Mouse (Mus musculus): Measurements from ENCODE around the gene Spout1. TPM values are rescaled to one million over a fixed set of nuclear protein-coding genes. Genes with fewer than 3 reads are reported as not detected.

Spout1 gene
- total RNA-seq (2014; rRNA removed) (36.1 and 40.1 TPM in 2 replicates), polyA plus RNA-seq (2015; fragmentation: Nextera tagmentation; extraction: Ambion mirVana) (50.3 and 53.5 TPM in 2 replicates)

DNA sequence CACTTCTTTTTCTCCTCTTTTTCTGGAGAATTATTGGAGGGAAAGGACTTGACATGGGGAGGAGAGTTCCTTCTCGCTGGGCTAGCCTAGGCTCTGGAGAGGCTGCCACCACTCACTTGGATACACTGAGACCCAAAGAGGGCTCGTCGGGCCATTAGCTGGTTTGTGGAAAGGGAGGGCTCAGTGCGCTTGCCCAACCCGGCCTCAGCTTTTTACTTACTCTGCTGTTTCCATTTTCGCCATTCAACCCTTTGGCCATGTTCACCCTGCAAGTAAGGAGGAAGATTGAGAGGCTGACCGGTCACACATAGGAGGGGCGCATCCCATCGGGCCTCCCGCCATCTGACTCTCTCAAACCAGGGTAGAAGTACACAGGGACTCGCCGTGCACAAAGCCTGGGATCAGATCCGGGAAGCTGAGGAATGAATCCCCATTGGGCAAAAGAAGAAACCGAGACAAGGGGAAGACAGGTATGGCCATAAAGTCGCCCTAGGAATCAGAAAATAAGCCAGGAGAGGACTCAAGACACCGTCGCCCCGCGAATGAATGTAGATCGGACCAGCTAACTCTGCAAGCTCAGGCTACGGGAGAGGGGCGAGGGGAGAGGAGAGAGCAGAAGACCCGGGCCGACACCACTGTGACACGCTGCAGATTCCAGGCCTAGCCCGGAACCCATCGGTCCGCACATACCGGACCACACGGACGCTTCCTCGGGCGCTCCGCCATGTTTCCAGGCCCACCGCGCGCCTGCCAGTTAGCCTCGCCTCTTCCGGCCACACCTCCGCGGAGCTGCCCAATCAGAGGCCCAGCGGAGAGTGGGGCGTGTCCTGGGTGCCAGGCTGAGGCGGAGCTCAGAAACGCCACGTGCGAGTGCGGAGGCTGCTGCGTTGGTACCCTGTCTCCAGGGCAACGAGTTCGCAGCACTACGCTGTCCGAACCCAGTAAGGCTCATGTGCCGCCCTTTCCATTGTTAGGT, at the start of gene Spout1:
Gene Spout1 (minus strand): TSS at position 760 of the 976 bp plus-strand sequence.
- Histone ChIP-seq H3K27me3 (ENCODE audit: insufficient read depth, low read length) (no peaks in the 10 kb centered on the region), H3K36me3 (ENCODE audit: insufficient read depth) (peaks cover 26% of the 10 kb centered on the region), H3K4me3 (ENCODE audit: low read depth, low read length) (peak within 1 kb of the TSS; percentile 56), H3K9ac (peak within 1 kb of the TSS; percentile 83), H3K27ac (ENCODE audit: low read depth, low read length) (peak within 1 kb of the TSS; percentile 35), H3K4me1 (ENCODE audit: insufficient read depth) (peaks cover 8% of the 10 kb centered on the region), H3K4me2 (ENCODE audit: low read depth) (peak within 1 kb of the TSS; percentile 93), H3K9me3 (ENCODE audit: low read length) (no peaks in the 10 kb centered on the region)
- no peak for TF ChIP-seq CTCF (IDR thresholded peaks at IDR 0.05; ENCODE audit: low read depth)
- WGBS = 4% methylated on average over 54 of the region's 54 CpGs
- ATAC-seq (peak; percentile 100), DNase-seq (peak; percentile 97)

DNA sequence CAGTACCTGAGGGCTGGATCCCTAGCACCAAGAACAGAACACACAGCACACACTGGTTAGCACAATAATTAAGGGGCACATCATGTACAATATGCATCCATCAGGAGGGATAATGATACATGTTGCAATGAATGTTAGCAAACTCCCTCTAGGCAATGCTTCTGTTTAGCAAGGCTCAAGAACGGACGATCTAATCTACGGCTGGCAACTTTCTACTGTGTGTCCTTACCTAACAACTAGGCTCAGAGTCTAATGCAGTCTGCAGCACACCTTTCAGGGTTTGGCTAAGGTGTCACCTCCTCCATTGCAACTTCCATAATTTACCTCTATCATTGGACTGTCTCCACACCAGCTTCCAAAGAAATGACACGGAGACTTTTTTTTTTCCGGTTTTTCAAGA, 38.0 kb upstream of the Spout1 start:
- no peak overlapping the region for H3K4me2 ChIP-seq (ENCODE audit: low read depth)
- H3K9ac ChIP-seq = no peak overlapping the region
- H3K9me3 ChIP-seq (ENCODE audit: low read length) = no peaks in the 10 kb centered on the region
- H3K27ac ChIP-seq (ENCODE audit: low read depth, low read length) = no peak overlapping the region
- no peak for TF ChIP-seq CTCF (IDR thresholded peaks at IDR 0.05; ENCODE audit: low read depth)
- no peak overlapping the region for H3K4me3 ChIP-seq (ENCODE audit: low read depth, low read length)
- DNase-seq = no peak
- ATAC-seq = no peak
- H3K4me1 ChIP-seq (ENCODE audit: insufficient read depth) = no peaks in the 10 kb centered on the region
- H3K27me3 ChIP-seq (ENCODE audit: insufficient read depth, low read length) = no peaks in the 10 kb centered on the region
- no peaks in the 10 kb centered on the region for H3K36me3 ChIP-seq (ENCODE audit: insufficient read depth)
- WGBS = 96% methylated on average over 5 of the region's 5 CpGs

DNA sequence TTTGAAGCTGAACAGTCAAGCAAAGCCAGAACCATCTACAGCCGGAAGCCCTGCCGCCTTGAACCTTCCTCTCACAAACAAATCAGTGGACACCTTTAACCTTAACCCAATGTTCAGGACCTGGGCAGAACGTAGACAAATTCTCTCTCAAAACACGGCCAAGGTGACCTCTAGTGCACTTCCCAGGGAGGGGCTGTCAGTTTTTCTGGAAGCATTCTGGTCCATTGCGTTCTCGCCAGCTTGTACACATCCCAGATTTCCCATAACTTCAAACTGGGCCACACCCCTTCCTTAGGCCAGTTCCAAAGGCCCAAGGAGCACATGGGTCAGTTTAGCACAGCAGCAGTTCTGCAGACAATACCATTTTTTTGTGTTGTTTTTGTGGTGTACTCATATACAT, 37.2 kb upstream of the Spout1 start:
- TF ChIP-seq CTCF (IDR thresholded peaks at IDR 0.05; ENCODE audit: low read depth) = no peak
- ATAC-seq (no peak), DNase-seq (no peak)
- H3K9me3 ChIP-seq (ENCODE audit: low read length) = no peaks in the 10 kb centered on the region
- H3K4me3 ChIP-seq (ENCODE audit: low read depth, low read length) = no peak overlapping the region
- H3K36me3 ChIP-seq (ENCODE audit: insufficient read depth) = no peaks in the 10 kb centered on the region
- no peak overlapping the region for H3K9ac ChIP-seq
- H3K4me1 ChIP-seq (ENCODE audit: insufficient read depth) = no peaks in the 10 kb centered on the region
- no peak overlapping the region for H3K27ac ChIP-seq (ENCODE audit: low read depth, low read length)
- H3K27me3 ChIP-seq (ENCODE audit: insufficient read depth, low read length) = no peaks in the 10 kb centered on the region
- no peak overlapping the region for H3K4me2 ChIP-seq (ENCODE audit: low read depth)
- 82% methylated on average over 6 of the region's 6 CpGs for WGBS

DNA sequence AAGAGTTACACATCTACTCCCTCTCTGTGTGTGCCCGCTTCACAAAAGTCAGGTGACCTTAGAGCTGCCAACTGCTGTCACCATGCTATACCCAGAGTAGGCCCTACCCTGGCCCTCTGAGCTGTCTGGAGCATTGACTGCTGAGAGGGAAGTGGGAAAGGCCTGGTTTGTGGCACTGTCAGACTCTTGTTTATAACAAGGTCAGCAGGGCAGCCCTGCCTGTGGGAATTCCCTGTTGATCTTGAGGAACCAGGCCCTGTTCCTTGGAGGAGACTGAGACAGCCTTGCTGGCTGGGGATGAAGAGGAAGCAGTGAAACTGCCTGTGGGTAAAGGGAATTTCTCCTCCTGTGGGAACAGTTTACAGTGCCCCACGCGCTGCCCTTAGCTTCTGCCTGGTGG, 36.5 kb upstream of the Spout1 start:
- Histone ChIP-seq H3K9me3 (ENCODE audit: low read length) (no peaks in the 10 kb centered on the region), H3K27ac (ENCODE audit: low read depth, low read length) (no peak overlapping the region), H3K36me3 (ENCODE audit: insufficient read depth) (no peaks in the 10 kb centered on the region), H3K4me3 (ENCODE audit: low read depth, low read length) (no peak overlapping the region), H3K4me1 (ENCODE audit: insufficient read depth) (no peaks in the 10 kb centered on the region), H3K4me2 (ENCODE audit: low read depth) (no peak overlapping the region), H3K9ac (no peak overlapping the region), H3K27me3 (ENCODE audit: insufficient read depth, low read length) (no peaks in the 10 kb centered on the region)
- TF ChIP-seq CTCF (IDR thresholded peaks at IDR 0.05; ENCODE audit: low read depth) = no peak
- ATAC-seq (no peak), DNase-seq (no peak)
- 96% methylated on average over 3 of the region's 3 CpGs for WGBS

DNA sequence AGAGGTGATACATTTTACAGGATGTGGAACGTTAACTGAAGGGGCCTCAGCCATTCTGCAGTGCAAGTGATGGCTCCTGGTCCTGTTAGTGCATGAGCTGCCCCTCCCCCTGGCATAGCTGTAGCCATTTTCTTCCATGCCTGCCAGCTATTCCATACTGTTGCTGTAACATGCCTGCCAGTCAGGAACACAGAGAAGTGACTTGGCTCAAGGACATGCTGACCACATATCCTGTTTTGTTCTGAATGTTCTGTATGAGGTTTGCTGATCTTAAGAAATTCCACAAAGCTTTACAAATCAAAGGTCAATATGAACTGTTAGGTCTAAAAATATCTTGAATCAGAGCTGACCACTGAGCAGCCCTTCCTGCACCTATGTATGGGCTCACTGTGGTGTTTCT, 34.7 kb upstream of the Spout1 start:
- Histone ChIP-seq H3K9ac (no peak overlapping the region), H3K4me3 (ENCODE audit: low read depth, low read length) (no peak overlapping the region), H3K36me3 (ENCODE audit: insufficient read depth) (no peaks in the 10 kb centered on the region), H3K4me1 (ENCODE audit: insufficient read depth) (no peaks in the 10 kb centered on the region), H3K9me3 (ENCODE audit: low read length) (no peaks in the 10 kb centered on the region), H3K27ac (ENCODE audit: low read depth, low read length) (no peak overlapping the region), H3K27me3 (ENCODE audit: insufficient read depth, low read length) (no peaks in the 10 kb centered on the region), H3K4me2 (ENCODE audit: low read depth) (no peak overlapping the region)
- DNase-seq (no peak), ATAC-seq (no peak)
- no peak for TF ChIP-seq CTCF (IDR thresholded peaks at IDR 0.05; ENCODE audit: low read depth)
- WGBS = 81% methylated on average over 1 of the region's 1 CpGs

DNA sequence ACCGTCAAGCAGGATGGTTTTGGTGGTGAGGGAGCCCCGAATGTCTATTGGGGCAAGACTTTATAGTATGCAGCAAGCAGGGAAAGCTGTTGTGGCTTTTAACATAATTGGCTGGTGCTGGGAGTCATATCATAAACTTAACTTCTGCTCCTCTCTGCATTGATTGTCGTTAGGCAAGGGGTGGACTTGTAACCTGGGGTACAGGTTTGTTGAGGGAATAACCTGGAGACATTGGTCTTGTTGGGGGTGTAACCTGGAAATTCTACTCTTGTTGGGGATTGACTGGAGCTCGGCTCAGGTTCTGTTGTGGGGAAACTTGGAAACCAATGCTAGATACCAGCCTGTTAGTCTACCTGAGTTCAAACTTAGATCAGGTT, 33.9 kb upstream of the Spout1 start:
- H3K9ac ChIP-seq = no peak overlapping the region
- H3K4me1 ChIP-seq (ENCODE audit: insufficient read depth) = no peaks in the 10 kb centered on the region
- ATAC-seq (no peak), DNase-seq (no peak)
- H3K27ac ChIP-seq (ENCODE audit: low read depth, low read length) = no peak overlapping the region
- no peak overlapping the region for H3K4me3 ChIP-seq (ENCODE audit: low read depth, low read length)
- no peak for TF ChIP-seq CTCF (IDR thresholded peaks at IDR 0.05; ENCODE audit: low read depth)
- no peak overlapping the region for H3K4me2 ChIP-seq (ENCODE audit: low read depth)
- no peaks in the 10 kb centered on the region for H3K9me3 ChIP-seq (ENCODE audit: low read length)
- no peaks in the 10 kb centered on the region for H3K27me3 ChIP-seq (ENCODE audit: insufficient read depth, low read length)
- H3K36me3 ChIP-seq (ENCODE audit: insufficient read depth) = no peaks in the 10 kb centered on the region
- 76% methylated on average over 4 of the region's 4 CpGs for WGBS

DNA sequence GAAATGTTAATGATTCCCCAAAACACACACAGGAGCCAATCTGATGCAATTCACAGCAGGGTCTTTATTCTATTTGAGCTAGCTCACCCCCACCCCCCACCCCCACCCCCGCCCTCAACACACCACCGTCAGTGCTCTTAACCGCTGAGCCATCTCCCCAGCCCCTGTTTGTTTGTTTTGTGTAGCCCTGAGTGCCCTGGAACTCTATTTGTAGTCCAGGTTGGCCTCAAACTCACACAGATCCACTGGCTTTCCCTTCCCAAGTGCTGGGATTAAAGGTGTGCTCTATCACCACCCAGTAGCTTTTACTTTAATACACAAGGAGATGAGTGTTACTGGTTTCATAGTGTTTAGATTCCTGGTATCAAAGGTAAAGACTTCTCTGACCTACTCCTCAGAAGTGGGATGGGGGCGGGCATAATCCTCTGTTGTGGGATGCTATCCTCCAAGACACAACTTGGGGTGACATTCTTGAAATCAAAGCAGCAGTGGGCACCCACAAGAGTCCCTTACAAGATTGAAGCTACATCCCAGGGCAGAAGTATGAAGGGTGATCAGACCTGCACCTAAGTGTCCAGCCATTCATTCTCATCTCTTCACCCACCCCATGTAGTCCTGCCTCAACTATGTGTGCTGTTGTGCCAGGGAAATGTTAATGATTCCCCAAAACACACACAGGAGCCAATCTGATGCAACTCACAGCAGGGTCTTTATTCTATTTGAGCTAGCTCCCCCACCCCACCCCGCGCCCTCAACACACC, 33.3 kb upstream of the Spout1 start:
- Histone ChIP-seq H3K36me3 (ENCODE audit: insufficient read depth) (no peaks in the 10 kb centered on the region), H3K27me3 (ENCODE audit: insufficient read depth, low read length) (no peaks in the 10 kb centered on the region), H3K4me2 (ENCODE audit: low read depth) (no peak overlapping the region), H3K9ac (no peak overlapping the region), H3K4me1 (ENCODE audit: insufficient read depth) (0 out of 2 replicates have a peak, but pooled peaks cover under 1% of the 10 kb centered on the region), H3K4me3 (ENCODE audit: low read depth, low read length) (no peak overlapping the region), H3K9me3 (ENCODE audit: low read length) (no peaks in the 10 kb centered on the region), H3K27ac (ENCODE audit: low read depth, low read length) (no peak overlapping the region)
- ATAC-seq = no peak
- no peak for TF ChIP-seq CTCF (IDR thresholded peaks at IDR 0.05; ENCODE audit: low read depth)
- WGBS = 71% methylated on average over 6 of the region's 6 CpGs
- no peak for DNase-seq
